Mouse (Mus musculus) lung, postnatal 25 days (tissue): Measurements from ENCODE around the gene Pomgnt2.
A peak's percentile ranks its signal among the peaks of the same experiment; 100 is the strongest.
"Not testable (repeated sequence)": the region's sequence is repeated elsewhere in the genome, so short reads cannot be mapped to it uniquely, and the experiment has no call there.

ENCODE experiments used
- DNase-seq: peaks from one replicate; pipeline ENCODE4 v3.0.0; 2022; ENCODE audit warnings: low spot score

Pomgnt2 gene

DNA sequence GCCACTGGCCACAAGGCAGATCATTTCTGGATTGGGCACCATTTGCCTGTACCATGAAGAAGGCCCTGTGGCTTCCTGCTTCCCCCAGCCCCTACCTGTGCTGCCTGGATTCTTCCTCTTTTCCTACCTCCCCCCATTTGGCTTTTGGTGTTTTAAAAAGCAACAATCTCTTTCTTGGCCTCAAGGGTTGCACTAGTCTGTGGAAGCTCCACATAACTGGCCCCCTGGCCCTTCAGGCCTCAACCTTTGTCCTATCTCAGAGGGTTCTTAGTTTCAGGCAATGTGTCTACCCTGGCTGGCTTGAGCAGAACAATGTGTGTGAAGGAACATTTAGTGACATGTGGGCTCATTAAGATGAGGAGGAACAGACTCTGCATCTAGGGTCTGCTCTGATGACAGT is at the start of gene Pomgnt2:
TSS of gene Pomgnt2 (minus strand) at position 101 of the 400 bp plus-strand sequence.
- DNase-seq = no peak

DNA sequence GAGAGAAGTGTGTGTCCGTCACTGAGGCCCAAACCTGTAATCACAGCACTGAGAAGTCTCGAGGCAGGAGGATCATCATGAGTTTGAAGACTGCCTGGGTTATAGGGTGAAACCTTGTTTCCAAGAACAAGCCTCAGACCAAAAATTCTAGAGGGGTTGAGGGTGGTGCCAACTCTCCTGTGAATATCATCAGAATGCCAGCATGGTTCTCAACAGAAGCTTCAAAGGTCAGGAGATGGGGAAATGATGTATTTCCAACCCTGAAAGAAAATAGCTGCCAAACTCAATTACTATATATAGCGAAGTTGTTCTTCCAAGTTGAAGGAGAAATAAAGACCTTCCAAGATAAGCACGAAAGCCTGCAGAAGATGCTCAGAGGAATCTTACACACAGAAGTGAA is 42.9 kb upstream of the Pomgnt2 start:
- DNase-seq = no peak

DNA sequence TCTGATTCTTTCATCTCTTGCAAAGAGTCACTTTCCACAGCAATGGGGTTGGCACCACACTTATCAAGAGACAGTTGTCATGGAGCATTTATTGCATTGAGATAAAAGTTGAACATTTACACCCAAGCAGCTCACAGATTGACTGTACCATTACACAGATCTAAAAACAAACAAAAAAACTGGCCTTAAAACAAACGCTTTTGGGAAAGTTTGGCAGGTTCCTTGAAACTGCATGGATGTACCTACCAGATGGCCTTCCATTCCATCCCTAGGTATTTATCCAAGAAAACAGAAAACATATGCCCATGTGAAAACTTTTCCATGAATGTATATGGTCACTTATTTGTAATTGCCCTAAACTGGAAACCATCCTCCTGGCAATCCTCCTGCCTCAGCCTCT is 41.7 kb upstream of the Pomgnt2 start:
- DNase-seq = no peak

DNA sequence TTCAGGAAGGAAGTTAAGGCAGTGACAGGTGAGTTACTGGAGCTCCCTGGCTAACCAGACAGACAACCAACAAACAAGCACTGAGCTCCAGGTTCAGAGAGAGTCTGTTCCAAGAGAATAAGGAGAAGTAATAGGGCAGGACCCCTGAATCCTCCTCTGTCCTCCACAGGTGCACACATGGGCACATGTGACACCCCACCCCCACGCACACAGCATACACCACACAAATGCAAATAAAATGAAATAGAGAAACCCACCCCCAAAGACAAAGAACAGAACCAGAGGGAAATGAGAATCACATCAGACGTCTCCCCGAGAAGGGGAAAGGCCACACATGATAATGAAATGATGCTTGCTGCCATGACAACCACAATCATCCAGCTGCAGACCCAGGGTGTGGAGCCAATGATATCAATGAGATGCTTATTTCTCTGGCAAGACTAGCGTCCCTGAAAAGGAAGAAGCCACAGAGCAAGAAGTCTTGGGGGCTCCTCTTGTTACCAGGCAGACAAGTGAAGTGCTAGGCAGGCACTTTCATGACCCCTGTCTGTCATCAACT is 39.7 kb upstream of the Pomgnt2 start:
- DNase-seq = no peak

DNA sequence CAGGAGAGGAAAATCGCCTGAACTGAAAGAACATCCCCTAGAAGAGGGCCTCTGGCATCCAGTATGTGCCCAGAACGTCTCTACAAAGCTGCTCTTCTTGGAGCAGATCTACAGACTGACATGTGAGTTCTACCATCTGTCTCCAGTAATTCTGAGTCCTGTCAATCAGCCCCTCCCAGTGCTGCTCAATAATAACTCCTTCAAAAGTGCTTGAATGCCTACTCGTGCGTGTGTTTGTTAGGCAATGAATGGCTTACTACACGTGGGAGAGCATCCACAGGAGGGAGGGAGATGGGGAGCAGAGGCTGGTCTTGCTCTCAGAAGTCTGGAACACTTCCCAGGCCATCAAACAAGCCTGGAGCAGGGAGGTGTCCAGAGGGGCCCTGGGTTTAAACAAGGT is 38.9 kb upstream of the Pomgnt2 start:
- no peak for DNase-seq

DNA sequence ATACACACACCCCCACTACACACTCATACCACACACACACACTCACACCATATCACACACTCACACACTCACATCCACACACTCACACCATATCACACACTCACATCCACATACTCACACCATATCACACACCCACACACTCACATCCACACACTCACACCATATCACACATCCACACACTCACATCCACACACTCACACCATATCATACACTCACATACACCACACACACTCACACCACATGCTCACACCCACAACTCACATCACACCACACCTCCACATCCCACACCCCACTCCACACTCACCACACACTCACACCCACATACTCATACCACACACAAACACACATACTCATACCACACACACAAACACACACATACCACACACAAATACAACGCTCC is 38.0 kb upstream of the Pomgnt2 start:
- DNase-seq = no peak

DNA sequence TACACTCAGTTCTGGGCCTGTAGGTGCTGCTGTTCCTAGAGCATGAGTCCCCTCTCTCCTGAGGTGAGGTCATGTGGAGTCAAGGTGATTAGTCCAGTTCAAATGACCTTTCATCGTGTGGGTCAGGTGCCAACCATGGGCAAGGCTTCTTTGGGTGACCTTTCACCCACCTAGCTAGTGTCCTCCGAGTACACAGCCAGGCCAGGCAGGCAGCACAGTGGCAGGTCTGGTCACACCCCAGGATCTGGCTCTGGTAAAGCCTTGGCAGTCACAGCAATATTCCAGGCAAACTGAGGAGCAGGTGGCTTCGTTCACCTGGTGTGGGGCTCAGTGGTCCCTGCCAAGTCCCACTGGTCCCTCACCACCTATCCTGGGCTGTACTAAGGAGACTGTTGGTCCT is 35.2 kb upstream of the Pomgnt2 start:
- DNase-seq = no peak

DNA sequence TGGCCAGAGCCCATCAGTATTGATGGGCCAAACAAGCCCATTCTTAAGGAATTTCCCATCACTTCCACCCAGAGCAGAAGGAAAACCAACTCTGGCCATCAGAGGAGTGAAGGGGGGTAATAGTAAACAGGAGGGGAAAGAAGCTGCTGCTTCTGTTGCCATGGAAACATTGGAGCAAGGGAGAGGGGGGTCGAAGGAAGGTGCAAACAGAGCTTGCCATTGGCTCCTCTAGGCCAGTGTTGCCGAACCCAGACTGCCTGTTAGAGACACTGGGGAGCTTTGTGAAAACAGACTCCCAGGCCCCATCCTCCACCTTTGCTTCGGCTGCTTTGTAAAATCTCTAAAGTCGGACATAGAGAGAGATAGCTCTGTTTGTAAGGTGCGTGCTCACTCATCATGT is 33.8 kb upstream of the Pomgnt2 start:
- DNase-seq = no peak

DNA sequence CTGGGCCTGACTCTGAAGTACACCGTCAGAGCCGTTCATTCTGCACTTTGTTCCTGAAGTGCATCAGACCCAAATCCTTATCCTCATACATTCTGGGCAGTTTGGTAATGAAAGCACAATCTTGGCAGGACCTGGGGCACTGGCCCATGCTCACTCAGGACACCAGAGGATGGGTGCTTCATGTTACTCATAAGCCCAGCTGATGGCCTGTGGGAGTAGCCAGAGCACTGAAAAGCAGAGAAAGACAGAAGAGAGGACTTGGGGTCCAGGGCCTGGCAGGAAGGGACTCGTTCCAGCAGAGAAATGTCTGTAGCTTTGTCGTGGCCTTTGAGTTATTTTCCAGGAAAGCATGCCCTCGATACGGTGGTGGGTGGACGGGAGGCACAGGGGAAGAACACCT is 32.9 kb upstream of the Pomgnt2 start:
- DNase-seq = no peak

DNA sequence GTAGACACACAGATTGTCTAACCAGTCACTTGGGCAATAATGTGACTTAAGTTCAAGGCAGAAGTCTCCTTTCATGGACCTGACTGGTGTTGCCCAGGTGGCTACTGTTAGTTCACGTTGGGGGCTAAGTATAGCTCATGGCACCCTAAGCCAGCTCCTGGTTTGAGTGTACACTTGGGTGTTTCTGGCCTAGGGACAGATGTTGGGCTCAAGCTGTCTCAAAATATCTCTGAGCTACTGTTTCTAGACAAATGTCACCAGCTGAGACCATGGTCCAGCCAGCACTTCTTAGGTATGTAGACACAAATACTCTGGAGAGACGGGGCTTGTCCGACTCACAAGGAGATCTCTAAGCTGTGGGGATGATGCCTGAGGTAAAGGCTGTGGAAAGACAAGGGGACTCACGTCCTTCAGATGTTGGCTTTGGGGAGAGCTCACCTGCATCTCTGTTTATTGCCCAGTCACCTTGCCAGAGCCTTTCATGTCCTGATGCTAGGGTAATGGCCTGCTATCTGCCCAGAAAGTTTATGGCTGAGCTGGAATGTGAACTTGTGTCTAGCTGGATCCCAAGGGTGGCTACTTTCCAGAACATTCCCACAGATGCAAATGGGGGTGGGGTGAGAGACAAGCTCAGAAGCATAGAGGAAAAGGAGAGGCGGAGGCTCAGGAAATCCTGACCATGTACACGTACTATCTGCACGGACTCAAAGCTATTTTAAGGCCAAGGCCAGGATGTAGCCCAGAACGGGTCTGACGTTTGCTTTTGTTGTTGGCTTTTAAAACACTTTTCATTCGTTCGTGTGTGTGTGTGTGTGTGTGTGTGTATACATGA is 31.2 kb upstream of the Pomgnt2 start:
- DNase-seq = peak; percentile 88

DNA sequence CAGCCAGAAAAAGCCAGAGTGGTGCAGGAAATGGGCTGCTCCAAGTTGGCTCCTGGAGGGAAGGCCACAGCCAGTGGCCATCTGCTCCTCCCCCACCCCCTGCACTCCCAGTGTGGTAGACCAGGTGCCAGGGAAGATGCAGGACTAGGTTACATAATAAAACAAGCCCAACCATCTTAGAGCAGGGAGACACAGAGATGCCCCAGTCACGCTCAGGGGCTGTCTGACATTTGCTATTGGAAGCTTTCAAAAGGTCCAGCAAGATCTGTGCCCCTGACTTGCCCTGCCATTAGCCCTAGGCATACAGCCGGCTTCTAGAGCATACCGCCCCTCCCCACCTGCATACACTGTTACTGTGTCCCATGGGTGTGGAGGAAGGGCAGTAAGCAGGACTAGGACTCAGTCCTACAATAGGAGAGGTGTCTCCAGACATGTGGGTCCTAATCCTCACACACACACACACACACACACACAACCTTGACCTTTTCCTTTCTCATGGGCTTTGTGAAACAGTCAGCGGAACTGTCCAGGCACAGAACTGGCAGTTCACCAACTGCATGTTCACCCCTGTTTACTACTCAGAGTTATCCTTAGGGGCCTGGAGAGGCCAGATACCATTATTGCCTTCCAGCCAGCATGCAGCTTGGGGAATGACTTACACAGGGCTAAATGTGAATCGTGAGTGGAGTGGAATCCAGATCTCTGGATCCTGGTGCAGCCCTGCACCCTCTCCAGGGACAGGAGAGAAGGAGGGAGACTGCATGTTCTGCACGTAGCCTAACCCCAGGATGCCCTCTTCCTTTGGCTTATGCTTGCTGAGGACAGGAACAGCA is 30.4 kb upstream of the Pomgnt2 start:
- DNase-seq = peak; percentile 84

DNA sequence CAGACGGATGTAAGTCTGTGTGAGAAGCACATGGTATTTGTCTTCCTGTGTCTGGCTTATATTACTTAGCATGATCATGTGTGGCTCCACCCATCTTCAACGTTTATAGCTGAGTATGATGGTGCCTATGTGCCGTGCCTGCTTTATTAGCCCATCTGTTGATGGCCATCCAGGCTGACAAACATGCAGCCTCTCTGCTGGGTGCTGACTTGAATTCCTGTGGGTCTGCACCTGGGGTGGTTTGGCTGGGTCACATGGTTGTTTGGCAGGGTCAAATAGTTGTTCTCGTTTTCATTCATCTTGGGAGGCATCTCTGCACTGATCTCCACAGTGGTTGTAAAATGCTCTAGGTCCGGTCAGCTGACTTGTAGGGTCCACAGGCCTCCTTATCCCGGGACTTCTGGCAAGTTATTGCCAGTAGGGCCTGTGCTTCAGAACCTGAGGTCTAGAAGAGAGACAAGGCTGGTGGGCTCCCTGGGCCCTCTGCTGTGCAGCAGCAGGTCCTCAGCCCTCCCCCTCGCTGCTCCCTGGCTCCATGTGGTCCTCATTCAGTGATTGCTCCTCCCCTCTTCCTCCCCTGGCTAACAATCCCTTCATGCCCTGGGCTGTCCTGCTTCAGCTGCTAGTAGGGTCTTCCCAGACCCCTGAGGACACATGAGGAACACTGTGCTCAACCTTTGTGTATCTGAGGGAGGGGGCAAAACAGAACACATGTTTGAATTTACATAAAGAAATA is 29.1 kb upstream of the Pomgnt2 start:
- DNase-seq = no peak

DNA sequence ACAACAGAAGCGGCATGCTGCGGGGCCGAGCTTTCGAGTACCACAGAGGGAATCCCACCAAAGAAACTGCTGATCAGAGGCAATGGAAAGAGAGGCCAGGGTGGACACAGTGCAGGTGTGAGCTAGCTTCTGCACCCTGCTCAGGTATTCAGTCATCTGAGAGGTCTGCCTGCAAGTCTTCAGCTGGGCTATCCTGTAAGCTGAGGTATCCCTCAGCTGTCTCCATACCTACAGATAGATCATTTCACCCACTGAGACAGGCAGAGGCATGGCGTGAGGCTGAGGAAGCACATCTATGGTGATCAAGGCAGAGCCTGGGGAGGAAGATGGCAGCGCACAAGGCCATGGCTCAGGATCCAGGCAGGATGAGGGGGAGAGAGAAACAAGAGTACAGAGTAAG is 27.5 kb upstream of the Pomgnt2 start:
- no peak for DNase-seq

DNA sequence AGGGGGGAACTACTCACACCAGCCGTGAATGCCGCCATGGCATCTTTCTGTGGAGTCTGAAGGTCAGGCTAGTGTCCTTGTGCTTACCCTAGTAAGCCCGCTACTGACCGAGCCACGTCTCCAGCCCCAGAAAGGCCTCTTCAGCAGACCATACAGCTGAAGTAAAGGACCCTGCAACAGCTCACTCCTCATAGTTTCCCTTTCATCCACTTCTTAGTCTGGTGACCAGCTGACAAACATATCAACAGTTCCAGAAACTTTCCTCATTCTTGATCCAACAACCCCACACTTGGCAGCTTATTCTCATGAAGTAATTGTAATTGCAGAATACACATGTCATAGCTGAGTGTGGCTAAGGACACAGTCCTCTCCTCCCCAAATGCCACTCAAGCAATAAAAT is 27.0 kb upstream of the Pomgnt2 start:
- peak; percentile 38 for DNase-seq

DNA sequence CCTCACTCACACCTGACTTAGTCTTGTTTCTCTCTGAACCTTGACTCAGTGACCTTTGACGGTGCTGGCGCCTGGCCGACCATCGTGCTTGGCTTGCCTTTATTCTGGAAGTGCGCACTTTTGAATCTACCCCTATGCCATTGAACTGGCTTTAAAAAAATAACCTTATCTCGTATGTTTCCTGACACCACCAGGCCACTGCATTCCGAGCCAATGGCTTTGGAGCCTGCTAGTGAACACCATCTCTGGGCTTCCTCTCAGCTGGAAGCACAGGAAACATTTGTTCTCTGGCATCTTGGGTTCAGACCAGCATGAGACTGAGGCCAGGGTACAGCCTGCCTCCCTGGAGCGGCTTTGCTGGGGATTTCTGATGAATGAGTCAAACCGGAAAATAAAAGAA is 25.9 kb upstream of the Pomgnt2 start:
- DNase-seq = peak; percentile 92

DNA sequence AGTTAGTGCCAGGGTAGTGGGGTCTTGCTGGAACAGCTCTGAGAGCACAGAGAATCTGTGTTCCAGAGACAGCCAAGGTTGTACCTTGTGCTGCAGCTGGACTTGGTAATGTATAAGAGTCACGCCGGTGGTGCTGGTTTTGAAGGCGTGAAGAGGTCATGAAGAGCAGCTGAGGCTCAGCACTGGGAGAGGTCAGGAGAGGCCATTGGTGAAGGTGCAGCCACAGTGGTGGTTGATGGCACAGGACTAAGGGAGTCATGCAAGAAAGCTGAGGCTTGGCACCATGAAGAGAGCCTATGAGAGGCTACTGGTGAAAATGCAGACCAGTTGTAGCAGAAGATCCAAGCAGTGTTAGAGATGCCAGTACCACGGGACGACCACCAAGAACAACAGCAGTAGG is 24.7 kb upstream of the Pomgnt2 start:
- no peak for DNase-seq

DNA sequence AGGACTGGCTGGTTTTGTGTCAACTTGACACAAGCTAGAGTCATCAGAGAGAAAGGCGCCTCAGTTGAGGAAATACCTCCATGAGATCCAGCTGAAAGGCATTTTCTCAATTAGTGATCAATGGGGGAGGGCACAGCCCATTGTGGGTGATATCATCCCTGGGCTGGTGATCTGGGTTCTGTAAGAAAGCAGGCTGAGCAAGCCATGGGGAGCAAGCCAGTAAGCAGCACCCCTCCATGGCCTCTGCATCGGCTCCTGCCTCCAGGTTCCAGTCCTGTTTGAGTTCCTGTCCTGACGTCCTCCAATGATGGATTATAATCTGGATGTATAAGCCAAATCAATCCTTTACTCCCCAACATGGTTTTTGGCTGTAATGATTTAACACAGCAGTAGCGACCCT is 24.3 kb upstream of the Pomgnt2 start:
- DNase-seq = not testable (repeated sequence)

DNA sequence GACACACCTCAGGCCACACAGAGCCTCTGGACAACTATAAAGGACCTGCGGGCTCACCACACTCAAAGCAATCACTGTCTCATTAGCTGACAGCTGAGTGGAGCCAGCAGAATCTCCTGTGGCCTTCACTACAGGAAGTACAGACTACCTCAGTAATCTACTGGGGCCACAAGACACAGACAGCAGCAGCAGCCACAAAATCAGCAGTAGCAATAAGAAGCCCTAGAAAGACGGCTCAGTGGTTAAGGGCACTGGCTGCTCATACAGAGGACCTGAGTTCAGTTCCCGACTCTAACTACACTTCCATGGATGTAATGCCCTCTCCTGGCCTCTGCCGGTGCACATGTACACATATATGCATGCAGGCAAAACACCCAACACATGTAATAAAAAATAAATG is 23.4 kb upstream of the Pomgnt2 start:
- DNase-seq = no peak

DNA sequence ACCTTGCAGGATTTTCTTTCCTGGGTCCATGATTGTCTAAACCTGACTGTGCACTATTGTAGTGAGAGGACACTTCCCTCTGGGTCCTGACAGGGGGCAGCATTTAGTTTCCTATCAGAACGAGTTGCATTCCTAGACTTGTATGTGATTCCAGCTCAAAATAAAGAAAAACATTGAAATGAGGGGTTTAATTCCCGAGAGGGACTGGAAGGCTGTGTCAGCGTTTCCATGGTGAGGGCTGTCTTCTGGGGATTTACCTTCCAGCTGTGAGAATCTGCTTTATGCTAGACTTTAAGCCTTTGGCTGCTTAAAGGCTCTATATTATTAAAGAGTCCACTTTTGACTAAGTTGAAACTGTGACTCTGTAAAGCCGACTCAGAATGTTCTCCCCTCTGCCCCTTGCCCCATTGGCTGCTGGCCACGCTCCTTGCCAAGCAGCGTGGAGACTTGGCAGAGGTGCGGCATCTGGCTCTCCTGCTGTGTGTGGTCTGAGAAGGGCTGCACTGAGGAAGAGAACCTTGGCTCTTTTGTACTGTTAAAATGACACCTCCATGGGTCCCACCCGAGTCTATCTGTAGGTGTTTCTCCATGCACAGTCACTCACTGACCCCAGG is 22.0 kb upstream of the Pomgnt2 start:
- DNase-seq = peak; percentile 76

DNA sequence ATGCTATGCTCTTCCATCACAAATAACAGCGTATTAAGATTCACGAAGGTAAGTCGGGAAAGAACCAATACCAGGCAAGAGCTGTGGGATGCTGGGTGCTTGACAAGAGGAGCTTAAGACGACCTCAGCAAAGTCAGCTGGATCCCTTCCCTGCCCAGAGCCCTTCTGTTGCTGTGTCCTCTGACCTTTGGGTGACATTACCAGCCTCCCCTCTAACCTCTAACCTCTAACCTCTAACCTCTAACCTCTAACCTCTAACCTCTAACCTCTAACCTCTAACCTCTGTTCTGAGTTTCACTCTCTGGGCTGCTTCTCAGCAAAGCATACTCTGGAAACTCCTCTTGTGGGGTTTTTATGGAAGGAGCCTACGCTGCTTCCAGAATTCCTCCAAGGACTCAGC is 21.2 kb upstream of the Pomgnt2 start:
- no peak for DNase-seq

DNA sequence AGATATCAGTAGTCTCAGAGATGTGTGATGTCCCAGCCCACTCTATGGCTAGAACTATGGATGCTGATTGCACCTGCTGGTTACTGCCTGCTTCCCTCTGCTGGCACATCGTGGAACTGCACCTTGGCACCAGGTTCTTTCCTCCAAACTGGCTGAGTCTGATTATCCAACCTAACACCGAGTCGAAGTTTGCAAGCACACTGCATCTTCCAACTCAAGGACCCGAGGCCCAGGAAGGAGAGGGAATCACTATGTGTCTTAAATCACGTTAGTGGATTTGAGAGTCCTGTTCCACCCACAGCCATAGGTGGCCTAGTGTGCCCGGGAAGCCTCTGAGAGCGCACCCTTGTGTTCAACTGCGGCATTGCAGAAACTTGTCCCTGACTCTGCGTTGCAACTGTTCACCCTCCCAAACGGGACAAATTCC is 17.3 kb upstream of the Pomgnt2 start:
- DNase-seq = peak; percentile 70

DNA sequence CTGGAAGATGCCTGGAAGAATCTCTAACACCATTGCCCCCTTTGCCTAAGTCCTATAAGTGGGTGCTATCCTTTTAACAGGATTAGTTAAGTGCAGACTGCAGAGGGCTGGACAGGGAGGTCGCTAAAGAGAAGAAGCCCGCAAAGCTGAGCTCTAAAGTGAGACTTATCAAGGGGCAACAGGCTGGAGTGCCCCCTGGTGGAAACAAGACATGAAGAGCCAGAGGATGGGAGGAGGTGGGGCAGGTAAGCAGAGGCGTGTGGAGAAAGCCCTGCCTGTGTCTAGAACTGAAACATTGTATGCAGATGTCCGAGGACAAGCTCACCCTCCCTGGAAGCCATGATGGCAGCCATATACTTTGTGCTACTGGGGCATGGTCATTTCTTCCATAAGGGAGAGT is 16.7 kb upstream of the Pomgnt2 start:
- DNase-seq = no peak
